Comparison of ENCODE assay signal across 16 mouse cellular contexts in genomic region chr11:112798831-112799382, GRCm38 (mm10). TPM values are rescaled to one million over a fixed set of nuclear protein-coding genes. Genes with fewer than 3 reads are reported as not detected.
A peak's percentile ranks its signal among the peaks of the same experiment; 100 is the strongest.
DNase-seq lines count a peak whose midpoint lies in the region; ATAC-seq lines count a peak whose summit lies in the region.
"Had no signal": no experiment of that assay in that cellular context is flagged by ENCODE, and none has a peak within 500 bp of the region (broad histone marks: within the 10 kb centered on the region; RNA-seq: fewer than 3 reads in every experiment).

No protein-coding gene starts in this region.

- no peaks in the 10 kb centered on the region for H3K9me3 ChIP-seq in hindbrain, embryonic 11.5 days (ENCODE audit: control insufficient read depth, low read length)
- H3K9me3 ChIP-seq in hindbrain, embryonic 12.5 days (replicated peaks) = no peaks in the 10 kb centered on the region
- H3K9me3 ChIP-seq: liver, embryonic 15.5 days had no signal

- peak; percentile 19 to 29 for DNase-seq in cerebellum, postnatal 25 days
- DNase-seq in cerebellum, adult 8-10 months = no peak
- DNase-seq in hindbrain, embryonic 11.5 days (ENCODE audit: low spot score) = peak; percentile 21
- peak; percentile 72 for DNase-seq in ES-CJ7 (ENCODE audit: low read depth, low spot score)
- DNase-seq in gastrocnemius, postnatal 14 days = peak; percentile 51
- no peak for DNase-seq in right cerebral cortex, adult 2 months (ENCODE audit: low spot score in 2 of 2)
- no peak for DNase-seq in c-Kit-positive CD71-positive TER-119-positive erythroid progenitor cells, embryonic 14.5 days (ENCODE audit: low spot score)
- DNase-seq: cerebellum, adult 18-20 months; right cerebral cortex, postnatal 25 days; thymus, postnatal 4 days had no signal

- H3K36me3 ChIP-seq in hindbrain, embryonic 11.5 days (ENCODE audit: control insufficient read depth, insufficient read depth, low read length) = no peaks in the 10 kb centered on the region
- H3K36me3 ChIP-seq in hindbrain, embryonic 12.5 days = no peaks in the 10 kb centered on the region
- H3K36me3 ChIP-seq: liver, embryonic 15.5 days had no signal

- H3K4me3 ChIP-seq in hindbrain, embryonic 11.5 days (ENCODE audit: low read depth, low read length) = no peak overlapping the region
- no peak overlapping the region for H3K4me3 ChIP-seq in hindbrain, embryonic 12.5 days
- H3K4me3 ChIP-seq: liver, embryonic 15.5 days had no signal

- H3K4me2 ChIP-seq in hindbrain, embryonic 11.5 days (replicated peaks; ENCODE audit: low read depth, low read length) = no peak overlapping the region
- no peak overlapping the region for H3K4me2 ChIP-seq in hindbrain, embryonic 12.5 days (replicated peaks)
- H3K4me2 ChIP-seq: liver, embryonic 15.5 days had no signal

- H3K27me3 ChIP-seq in hindbrain, embryonic 11.5 days (ENCODE audit: control insufficient read depth, insufficient read depth, low read length) = no peaks in the 10 kb centered on the region
- no peaks in the 10 kb centered on the region for H3K27me3 ChIP-seq in hindbrain, embryonic 12.5 days
- H3K27me3 ChIP-seq: liver, embryonic 15.5 days had no signal

- no peak overlapping the region for H3K27ac ChIP-seq in hindbrain, embryonic 11.5 days (ENCODE audit: low read depth, low read length)
- no peak overlapping the region for H3K27ac ChIP-seq in hindbrain, embryonic 12.5 days
- H3K27ac ChIP-seq: kidney, postnatal 0 days; liver, embryonic 15.5 days; macrophage had no signal

- ATAC-seq in hindbrain, embryonic 11.5 days (ENCODE audit: low FRiP score) = no peak
- no peak for ATAC-seq in hindbrain, embryonic 12.5 days (ENCODE audit: low FRiP score)
- ATAC-seq: inflammation-experienced regulatory T-cells, adult 6 months; midbrain, embryonic 16.5 days had no signal

- no peak overlapping the region for H3K9ac ChIP-seq in hindbrain, embryonic 11.5 days (ENCODE audit: low read depth, low read length)
- H3K9ac ChIP-seq in hindbrain, embryonic 12.5 days = no peak overlapping the region
- H3K9ac ChIP-seq: liver, embryonic 15.5 days had no signal

- 55% methylated on average over 13 of the region's 13 CpGs for WGBS in hindbrain, embryonic 11.5 days
- WGBS in hindbrain, embryonic 12.5 days = 62% methylated on average over 13 of the region's 13 CpGs

- peaks cover 3% of the 10 kb centered on the region; the same call in 1 of the 2 replicates for H3K4me1 ChIP-seq in hindbrain, embryonic 11.5 days (replicated peaks; ENCODE audit: control insufficient read depth, insufficient read depth, low read length)
- peaks cover 19% of the 10 kb centered on the region for H3K4me1 ChIP-seq in hindbrain, embryonic 12.5 days
- H3K4me1 ChIP-seq: liver, embryonic 15.5 days had no signal

- intact Hi-C loops in gastrocnemius, postnatal 14 days (cut with DNase I; ENCODE audit: low total_unique reads) = no loop called here

RNA-seq across cellular contexts. Expression of gene Sox9, which starts 16.9 kb away (rescaled TPM):
- polyA plus RNA-seq in hindbrain, embryonic 11.5 days (2014; fragmentation: Nextera tagmentation; extraction: Ambion mirVana) = 127 and 137 TPM in 2 replicates
- polyA plus RNA-seq in hindbrain, embryonic 12.5 days (2016; fragmentation: Nextera tagmentation; extraction: Ambion mirVana) = 196 and 197 TPM in 2 replicates
- total RNA-seq in gastrocnemius, postnatal 14 days (2021) = 1 to 10 TPM; 1.7 to 3.2 TPM
- polyA plus RNA-seq: inflammation-experienced regulatory T-cells, adult 6 months; macrophage had no signal

Comparison
In these comparisons a context has a peak if more than half of its experiments do, and no peak if none do; other contexts are left out.
1. DNase-seq: peak in cerebellum, postnatal 25 days (2 of 2), hindbrain, embryonic 11.5 days (single experiment), ES-CJ7 (single experiment) and gastrocnemius, postnatal 14 days (single experiment); none in cerebellum, adult 8-10 months (single experiment), right cerebral cortex, adult 2 months (0 of 2) and c-Kit-positive CD71-positive TER-119-positive erythroid progenitor cells, embryonic 14.5 days (single experiment).